Mouse (Mus musculus) adrenal gland (tissue): ENCODE data around the gene Wnt9b.

Experiments
- intact Hi-C: fragments of 180-260 bp; cut with DNase I; formaldehyde crosslinking; loops from one replicate; pipeline ENCODE4 v1.15.1; 2025

Wnt9b gene

DNA sequence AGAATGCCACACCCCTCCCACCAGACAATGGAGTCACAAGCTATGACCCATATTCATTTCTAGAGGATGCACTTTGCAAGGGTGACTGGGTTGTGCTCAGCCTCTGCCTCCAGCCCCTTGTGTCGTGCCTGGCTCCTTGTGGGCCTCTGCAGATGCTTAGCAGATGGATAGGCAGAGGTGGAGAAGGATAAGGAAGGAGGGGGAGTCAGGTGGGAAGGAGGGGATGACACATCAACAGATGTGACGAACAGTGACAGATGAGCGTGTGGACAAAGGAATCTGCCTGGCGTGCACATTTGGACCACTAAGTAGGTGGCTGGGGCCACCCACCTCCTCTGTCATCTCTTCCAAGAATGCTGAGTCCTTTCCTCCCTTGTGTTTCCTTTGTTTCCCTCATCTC, 16.6 kb downstream of the Wnt9b start:
- intact Hi-C loops = no loop called here

DNA sequence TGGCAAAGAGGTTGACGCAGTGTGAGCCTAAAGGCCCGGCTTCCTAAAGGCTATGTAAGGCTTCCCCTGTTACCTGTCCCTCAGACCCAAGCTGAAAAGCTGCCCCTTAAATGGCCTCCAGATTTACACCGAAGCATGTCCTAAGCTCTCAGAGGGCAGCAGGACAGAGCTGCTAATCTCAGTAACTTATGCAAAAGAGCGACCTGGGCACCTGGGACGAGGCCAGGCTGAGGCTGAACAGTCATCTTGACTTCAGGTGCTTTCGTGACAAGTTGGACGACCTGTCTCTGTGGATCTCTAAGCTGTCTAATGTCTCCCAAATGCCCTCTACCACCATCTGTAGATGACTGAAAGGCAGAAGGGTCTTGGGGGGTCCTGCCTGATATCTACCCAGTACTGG, 17.3 kb downstream of the Wnt9b start:
- intact Hi-C loops = no loop called here

DNA sequence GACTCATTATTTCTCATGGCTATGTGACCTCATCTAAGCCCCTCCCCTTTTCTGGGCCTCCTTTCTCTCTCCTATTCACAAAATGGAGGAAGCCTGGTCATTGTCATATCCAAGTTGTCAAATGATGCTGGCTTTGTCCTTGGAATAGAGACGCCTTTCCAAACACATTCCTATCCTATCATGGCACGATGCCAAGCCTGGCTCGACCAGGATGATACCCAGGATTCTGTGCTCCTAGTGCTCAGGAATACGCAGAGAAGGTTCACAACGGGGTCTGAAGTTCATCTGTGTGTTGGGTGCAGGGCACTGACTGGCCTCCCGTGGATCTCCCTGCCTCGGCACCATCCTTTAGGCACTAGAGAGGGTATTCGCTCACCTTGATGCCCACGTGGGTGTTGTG, 18.0 kb downstream of the Wnt9b start:
- intact Hi-C loops = no loop called here

DNA sequence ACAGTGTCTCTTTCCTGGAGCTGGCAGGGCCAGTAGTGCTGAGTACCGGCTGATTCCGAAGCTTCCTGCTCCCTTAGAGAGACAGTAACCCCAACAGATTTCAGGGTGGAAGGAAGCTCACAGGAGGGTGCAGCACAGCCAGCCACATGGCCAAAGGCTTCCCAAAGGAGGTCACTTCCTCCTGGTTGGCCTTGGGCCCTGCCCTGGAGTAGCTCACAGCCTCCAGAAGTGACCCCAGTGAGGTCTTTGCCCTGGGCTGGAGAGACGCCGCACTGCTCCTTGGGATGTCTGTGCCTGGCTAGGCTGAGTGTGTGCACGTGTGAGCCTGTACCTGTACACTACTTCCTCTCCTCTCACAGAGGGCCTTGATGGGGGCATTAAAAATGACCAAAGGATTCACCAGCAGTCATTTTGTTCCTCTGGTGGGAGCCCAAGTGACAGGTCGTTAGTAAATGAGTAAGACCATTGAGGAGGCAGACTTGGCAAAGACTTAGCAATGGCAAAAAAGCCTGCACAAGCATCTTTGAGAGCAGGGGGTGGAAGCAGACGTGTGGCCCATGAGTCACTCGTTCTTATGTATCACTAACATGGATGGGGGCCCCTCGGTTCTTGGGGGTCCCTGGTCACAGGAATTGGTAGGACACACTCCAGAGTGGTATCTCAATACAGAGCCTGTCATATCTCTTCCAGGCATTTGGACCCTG, 20.2 kb downstream of the Wnt9b start:
- intact Hi-C loops = no loop called here

DNA sequence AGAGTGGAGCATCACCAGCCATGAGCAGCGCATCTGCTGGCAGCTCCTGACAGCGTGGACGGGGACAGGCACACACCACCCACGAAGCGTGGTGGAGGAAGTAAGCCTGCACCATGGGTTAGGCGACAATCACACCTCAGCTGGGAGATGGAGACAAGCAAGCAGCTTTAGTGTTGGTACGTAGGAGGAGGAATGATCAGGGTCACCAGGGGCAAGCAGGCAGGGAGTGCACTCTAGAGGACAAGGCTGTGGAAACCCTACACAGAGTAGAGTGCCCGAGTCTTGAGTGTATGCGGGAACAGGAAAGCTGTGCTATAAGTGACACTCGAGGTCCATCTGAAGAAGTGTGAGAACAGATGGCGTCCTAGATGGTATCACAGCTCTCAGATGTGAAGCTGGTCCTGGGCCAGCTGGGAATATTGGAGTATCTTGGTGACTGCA, 25.3 kb downstream of the Wnt9b start:
- intact Hi-C loops = no loop called here

DNA sequence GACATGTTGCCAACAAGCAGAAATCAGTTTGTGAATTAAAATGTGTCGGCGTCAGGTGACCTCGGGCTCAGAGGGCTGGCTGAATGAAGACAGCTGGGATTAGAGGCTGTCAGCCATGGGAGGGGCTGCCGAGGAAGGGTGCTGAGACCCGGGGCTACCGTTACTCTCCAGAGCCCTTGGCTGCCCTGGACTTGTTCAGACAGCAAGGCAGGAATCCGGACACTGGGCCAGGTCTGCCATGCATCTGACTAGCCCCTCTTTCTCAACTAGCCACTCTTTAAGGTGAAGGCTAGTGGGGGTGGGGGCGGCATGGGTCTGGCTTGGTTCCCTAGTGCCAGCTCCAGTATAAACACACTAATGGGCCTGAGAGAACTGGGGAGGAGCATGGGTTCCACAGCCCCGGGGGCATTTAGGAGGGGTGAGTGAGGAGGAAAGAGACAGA, 27.6 kb downstream of the Wnt9b start:
- intact Hi-C loops = no loop called here

DNA sequence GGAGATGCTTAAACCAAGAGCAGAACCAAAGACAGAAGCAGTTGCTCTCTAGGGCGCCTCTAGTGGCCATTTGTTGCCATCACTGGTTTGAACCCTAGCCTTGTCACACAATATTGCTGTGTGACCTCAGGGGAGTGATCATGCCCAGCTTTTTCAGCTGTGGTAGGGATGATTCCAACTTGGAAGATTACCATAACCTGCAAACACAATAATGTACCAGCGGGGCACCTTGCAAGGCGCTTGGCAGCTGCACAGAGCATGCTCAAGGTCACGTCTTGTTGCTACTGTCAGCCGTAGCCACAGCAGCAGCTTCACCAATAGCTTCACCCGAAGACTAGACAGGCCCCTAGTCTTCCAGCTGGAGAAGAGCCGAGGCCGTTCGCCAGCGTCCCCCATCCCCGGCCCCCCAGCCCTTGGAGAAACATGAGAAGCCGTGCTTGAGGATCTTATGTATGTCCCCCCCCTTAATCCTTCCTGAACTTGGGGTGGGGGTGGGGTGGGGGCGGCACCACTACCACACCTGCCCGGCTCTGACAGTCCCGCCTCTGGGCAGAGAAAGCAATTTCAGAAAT, 28.1 kb downstream of the Wnt9b start:
- intact Hi-C loops = no loop called here

DNA sequence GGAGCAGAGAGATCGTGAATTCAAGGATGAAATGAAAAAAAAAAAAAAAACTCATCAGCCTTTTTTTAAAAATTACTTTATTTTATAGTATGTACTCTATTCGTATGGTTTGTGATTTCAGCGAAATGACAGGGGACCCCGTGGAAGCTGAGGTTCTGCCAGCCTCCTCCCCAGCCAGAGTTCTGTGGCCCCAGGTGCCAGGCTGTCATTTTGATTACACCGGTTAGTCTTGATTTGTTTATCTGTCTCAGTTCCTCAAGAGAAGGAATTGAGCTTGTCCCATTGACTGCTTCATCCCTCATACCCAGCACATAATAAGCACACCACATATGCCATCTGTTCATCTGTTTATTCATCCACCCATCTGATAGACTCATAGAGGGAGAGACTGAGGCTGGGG, 30.2 kb downstream of the Wnt9b start:
- intact Hi-C loops = no loop called here

DNA sequence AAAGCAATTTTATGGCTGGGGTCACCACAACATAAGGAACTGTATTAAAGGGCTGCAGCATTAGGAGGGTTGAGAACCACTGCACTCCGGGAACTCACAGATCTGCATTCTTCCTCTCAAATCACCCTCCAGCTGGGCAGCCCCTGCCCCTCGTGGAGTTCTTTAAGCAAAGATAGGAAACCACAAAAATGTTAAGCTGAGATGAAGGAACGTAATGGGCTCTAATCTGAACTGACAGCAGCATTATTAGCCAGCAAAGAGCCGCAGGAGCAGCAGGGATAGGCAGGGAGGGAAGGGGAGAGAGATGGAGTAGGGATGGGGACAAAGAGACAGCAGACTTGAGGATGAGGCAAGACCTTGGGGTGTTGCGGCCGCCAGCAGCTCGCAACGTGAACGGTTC, 32.6 kb downstream of the Wnt9b start:
- intact Hi-C loops = no loop called here

DNA sequence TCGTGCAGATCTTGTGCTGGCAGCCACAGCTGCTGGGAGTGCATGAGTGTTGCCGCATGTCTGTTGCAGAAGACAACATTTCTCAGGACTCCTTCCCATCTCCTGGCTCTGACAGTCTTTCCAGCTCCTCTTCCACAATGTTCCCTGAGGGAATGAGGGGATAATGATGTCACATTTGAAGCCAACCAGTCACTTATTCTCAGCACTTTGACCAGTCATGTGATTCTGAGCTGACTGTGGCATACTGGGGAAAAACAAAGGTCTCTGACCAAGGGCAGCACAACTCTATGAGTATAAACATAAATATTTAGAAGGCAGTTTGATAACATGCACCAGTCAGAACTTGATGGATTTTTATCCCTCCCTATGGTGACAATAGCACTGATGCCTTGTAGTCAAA, 35.5 kb downstream of the Wnt9b start:
- intact Hi-C loops = no loop called here

DNA sequence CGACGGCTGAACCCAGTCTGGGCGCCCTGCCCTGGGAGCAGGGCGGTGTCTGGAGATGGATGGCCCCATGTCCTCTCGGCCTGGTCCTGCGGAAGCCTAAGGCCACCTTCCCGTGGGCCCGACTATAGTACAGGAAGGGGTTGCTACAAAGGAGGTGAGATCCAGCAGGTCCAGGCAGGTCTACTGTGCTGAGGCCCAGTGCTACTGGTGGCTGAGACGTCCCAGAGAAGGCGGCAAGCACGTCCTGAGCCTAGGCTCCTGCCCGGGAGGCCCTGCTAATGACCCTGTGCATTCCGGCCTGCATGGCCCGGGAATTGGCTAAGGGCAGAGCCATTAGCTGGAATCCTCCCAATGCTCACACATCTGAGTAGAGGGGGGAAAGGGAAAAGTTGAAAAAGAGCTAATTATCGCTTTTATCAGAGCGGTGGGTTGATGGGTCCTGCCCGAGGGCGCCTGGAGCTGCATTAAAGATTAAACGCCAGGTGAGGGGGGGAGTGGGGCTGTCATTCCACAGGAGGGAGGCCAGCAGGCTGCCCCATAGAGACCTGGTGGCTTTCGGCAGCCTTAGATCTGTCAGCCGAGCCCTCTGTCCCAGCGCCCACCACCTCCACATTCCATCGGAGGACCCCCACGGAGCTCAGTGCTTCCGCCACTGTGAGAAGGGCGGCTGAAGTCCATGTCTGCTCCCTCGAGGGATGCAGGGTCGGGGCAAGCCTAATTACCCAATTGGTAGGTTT, 37.6 kb downstream of the Wnt9b start:
- intact Hi-C loops = no loop called here

DNA sequence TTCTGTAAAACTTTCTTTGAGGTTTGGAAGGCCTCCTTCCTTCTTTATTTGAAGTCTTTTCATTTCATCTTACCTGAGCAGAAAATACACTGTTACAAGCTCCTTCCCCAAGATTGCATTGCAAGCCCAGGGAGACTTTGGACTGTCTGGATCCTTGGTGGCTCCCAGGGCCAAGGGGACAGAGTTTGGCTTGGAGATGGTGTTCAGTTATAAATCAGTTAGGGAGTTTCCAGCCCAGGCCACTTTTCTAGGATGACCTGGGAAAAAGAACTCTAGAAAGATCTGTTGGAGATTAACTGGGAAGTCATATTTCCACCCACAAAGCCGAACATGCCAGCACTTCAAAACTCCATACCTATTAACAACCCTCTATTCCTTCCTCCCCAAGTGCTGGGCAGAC, 39.6 kb downstream of the Wnt9b start:
- intact Hi-C loops = no loop called here

DNA sequence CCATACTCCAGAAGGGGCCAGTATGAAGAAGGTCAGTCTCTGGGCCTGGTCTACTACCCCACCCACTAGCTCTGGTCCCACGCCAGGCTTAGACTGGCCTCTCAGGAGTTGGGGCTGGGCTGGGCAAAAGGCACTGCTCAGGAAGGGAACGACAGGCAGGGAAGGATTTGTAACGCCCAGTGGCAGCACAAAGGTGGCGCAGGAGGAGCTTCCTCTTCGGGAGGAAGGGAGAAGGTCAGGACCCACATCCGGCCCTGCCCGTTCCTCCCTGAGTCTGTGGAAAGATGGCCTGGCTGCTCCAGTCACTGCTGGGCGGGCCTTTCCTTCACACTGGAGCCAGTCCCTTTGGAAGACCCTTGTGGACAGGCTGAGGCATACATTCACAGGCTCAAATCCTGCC, 42.6 kb downstream of the Wnt9b start:
- intact Hi-C loops = no loop called here

DNA sequence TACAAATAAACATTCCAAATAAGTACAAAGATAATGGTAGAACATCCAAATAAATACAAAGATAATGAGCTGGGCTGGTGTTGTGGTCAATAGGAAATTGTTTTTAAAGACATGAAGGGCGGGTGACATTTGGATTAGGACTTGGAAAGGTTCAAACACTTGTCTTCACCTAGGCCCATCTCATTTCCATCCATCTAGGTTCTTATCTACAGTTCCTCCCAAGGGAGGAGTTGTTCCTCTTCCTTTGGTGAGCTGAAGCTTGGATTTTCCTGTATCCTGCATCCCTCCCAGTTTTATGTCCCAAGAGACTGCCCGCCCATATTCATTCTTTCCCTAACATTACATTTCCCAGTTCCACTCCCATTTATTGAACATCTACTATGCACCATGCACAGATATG, 51.4 kb downstream of the Wnt9b start:
- intact Hi-C loops = no loop called here

DNA sequence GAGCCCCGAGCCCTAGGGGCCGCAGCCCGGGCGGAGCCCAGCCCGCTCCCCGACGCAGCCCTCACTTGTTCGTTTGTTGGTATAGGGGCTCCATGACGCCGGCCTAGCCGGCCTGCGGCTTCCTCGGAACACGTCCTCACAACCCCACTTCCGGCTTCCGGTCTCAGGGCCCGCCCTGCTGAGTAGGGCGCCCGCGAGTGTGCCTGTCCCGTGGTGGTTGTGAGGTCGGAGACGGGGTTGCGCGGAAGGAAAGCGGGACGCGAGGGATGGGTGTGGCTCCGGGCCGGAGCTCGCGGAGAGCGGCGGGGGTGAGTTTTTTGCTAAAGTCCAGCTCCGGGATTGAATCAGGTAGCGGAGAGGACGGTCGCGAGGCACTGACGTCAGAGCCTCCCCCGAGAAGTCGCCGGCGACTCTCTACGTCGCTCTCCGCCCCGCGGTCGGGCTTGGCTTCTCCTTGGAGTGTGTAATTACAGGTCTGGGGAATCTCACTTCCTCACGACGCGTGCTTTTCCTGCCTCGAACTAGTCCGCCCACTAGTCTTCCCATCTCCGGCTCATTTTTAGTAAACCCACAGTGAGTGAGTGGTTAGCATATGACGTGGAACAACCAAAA, 52.0 kb downstream of the Wnt9b start, which contains the start of gene Gosr2:
TSS of gene Gosr2 (minus strand) at position 334 of the 612 bp plus-strand sequence.
- intact Hi-C loops = no loop called here

DNA sequence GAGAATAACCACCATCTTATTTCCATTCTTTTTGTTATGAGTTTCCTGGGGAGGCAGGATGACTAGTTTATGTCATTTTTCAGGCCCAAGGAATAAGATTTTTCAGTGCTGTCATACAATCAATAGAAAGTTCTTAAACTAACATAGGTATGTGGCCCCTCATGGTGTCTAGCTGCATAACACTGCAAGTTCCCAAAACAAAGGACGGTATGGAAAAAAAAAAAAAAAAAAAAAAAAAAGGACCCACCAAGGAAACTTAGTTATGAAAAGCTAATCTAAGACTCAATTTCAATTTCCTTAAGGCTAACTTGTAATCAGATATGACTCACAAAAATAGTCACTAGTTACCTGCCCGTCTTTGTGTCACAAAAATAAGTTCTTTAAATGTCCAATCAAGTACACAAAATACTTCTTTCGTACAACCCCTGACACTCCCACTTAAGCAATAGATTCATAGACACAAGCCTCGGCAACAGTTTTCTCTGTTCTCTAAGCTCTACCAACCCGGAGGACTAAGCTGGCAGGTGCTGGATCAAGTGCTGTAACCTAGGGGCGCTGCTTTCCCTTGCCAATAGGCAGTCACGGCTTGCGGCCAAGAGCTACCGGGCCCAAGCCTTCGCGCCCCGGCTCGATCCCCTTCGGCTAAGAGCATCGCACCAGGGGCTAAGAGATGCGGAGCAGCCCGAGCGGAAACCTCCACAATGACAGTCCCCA, 52.6 kb downstream of the Wnt9b start:
- intact Hi-C loops = no loop called here

DNA sequence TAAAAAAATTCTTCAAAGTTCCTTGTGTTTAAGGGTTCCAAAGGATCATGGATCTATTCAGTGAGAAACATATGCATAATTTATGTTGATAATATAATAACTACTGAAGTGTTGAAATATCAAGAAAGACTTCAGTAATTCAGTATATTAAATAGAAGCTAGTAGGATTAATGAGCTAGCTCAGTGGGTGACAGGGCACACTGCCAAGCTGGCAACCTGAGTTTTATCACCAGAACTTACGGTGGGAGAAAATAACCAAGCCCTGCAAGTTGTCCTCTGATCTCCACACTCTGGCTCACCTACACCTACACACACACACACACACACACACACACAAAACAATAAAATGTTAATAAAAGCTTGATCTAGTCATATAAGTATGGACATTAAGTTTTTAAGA, 56.4 kb downstream of the Wnt9b start:
- intact Hi-C loops = no loop called here

DNA sequence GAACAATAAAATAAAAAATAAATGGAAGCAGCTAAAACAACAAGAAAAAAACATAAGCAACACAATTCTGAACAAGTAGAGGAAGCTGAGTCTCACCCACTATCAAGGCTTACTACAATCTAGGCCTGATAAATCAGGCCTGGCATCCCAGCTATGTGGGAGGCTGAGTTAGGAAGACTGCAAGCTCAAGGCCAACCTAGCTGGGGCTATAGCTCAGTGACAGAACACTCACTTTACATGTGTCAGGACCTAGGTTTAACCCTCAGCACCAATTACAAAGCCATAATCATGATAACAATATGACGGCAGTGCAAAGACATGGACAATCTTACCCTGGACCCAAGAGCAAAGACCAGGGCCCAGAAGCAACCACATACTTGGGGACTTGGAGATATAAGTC, 58.6 kb downstream of the Wnt9b start:
- intact Hi-C loops = no loop called here

DNA sequence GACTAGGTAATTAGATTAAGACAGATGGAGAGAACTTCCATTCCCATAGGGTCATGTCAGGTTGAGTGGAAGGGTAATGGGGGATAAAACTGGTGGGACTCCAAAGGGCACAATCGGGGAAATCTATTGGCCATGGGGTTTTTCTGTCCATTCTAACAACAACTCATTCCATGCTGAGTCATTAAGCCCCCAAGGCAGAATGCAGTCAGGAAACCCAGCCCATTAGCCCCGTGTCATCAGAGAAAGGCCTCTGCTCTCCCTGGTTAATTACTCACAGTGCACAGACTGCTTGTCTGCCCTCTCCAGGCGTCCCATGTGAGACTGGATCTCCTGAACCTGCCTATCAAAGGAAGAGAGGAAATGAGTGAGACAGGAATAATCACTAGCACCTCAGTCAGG, 60.6 kb downstream of the Wnt9b start:
- intact Hi-C loops = no loop called here

DNA sequence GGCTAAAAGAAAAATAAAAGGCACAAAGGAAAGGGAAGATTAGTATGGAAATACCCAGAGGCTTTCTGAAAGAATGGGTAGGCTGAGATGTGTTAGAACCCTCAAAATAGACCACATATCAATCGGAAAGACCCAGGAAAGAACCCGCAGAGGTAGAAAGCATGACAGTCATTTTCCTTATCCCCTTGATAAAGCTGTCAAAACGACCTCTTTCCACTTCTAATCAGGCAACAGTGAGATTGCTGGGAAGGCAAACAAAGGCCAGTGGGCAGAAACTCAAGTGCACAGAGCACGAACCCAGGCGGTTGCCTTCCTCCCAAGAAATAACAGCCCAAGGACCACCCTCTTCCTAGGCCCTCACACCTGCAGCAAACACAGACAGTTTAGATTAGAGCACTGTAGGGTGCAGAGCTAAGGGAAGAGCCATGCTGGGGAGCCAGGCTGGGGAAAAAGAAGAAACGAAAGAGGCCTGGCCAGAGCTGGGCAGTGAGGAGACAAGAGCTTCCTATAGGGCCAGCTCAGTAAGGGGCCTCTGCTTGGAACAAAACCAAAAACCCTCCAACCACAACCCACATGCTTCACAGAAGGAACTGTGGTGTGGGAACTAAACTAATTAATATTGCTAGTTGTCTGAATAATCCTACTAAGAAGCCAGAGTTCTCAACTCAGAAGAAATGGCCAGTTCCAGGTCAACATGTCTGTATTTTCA, 61.2 kb downstream of the Wnt9b start:
- intact Hi-C loops = no loop called here

DNA sequence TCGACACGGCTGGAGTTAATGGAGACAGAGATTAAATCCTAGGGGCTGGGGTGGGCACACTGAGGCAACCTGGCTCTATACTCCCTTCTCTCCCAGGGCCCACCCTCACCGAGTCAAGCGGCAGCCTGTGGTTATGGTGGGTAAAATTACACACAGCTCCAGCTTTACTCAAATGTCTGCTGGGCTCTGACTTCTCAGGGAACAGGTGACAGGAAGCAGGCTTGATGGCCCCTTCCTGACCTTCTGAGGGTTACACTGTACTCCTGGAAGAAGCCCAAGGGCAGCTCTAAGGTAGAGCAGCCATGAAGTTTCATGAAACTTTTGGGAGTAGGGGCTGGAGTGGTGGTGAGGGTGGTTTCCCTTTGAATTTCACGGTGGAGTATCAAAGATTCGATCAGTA, 62.9 kb downstream of the Wnt9b start:
- intact Hi-C loops = no loop called here
